Mouse (Mus musculus): Measurements from ENCODE around the gene Mphosph9. TPM values are rescaled to one million over a fixed set of nuclear protein-coding genes. Genes with fewer than 3 reads are reported as not detected.

The Mphosph9 gene
- polyA plus RNA-seq, 1 experiment from 2014 or later, result 23.5 TPM

DNA sequence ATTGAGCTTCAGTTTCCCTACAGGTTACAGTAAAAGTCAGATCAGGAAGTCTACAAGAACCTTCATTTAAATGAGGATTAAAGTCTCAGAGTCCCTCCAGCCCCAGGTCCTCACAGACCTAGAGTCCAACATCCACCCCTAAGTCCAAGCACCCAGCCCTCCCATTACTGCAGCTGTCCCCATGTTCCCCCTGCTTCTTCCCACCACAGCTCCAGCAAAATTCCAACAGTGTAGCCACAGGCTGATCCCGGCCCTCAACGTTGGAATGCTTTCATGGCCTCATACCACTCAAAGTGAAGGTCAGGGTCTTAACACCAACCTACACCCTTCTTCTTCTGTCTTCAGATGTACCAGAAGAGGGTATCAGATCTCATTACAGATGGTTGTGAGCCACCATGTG is 116.1 kb downstream of the Mphosph9 start:
- Histone ChIP-seq H3K27ac (no peak overlapping the region), H3K36me3 (no peaks in the 10 kb centered on the region), H3K4me3 (no peak overlapping the region), H3K4me1 (peaks cover 43% of the 10 kb centered on the region), H3K9me3 (replicated peaks) (no peaks in the 10 kb centered on the region), H3K27me3 (ENCODE audit: low read depth, poor library complexity, severe bottlenecking) (no peaks in the 10 kb centered on the region)
- 87% methylated on average over 2 of the region's 2 CpGs for WGBS
- no peak for DNase-seq (ENCODE audit: low spot score)

DNA sequence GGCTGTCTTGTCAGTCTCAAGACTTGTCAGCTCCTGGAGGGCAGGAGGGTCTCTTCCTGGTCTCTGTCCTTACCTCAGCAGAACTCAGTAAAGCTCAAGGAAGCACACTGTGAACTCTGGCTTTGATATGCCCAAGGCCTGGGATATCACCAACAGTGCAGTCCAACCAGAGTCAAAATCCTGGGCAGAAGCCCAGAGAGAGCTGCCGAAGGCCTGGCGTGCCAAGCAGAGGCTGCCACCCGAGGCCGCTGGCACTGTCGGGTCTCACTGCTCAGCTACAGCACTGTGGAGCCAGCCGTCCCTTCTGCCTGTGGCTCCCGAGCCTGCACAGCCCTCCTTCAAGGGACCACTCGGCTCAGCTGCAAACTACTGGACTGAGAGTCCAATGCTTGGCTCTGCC is 116.5 kb downstream of the Mphosph9 start:
- Histone ChIP-seq H3K9me3 (replicated peaks) (no peaks in the 10 kb centered on the region), H3K36me3 (no peaks in the 10 kb centered on the region), H3K27me3 (ENCODE audit: low read depth, poor library complexity, severe bottlenecking) (no peaks in the 10 kb centered on the region), H3K27ac (no peak overlapping the region), H3K4me1 (peaks cover 47% of the 10 kb centered on the region), H3K4me3 (no peak overlapping the region)
- DNase-seq (ENCODE audit: low spot score), result no peak
- WGBS, result 91% methylated on average over 8 of the region's 8 CpGs

DNA sequence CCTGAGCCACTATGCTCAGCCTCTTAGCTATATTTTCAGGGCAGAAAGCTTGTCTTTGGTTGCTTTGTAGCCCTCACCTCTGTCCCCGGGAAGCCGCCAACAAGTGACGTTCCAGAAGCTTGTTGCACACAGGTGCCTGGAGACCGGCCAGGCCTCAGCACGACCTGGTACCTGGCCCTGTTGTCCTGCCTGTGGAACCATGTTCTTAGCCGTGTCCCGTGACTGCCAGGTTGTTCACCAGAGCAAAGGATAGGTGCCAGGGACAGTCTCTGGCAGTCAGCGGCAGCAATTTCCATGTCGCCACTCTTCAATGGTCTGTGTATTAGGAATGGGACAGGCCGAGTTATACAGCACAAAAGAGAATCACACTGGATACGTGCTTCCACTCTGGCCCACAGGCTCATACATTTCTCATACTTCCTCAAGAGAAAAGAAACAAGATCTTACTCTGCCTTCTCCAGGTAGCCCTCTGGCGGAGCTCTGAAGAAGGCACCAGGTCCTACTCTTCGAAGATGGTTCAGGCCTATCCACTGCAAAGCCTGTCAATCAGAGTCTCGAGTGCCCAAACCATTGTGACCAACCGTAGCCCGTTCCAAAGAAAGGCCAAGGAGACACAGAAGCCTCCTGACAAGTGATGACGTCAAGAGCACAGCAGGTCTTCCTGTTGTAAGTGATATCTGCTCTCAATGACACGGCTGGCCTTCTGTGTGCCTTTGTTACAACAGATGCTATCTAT is 117.3 kb downstream of the Mphosph9 start:
- H3K4me1 ChIP-seq, result peaks cover 51% of the 10 kb centered on the region
- no peak for DNase-seq (ENCODE audit: low spot score)
- WGBS, result 85% methylated on average over 18 of the region's 18 CpGs

DNA sequence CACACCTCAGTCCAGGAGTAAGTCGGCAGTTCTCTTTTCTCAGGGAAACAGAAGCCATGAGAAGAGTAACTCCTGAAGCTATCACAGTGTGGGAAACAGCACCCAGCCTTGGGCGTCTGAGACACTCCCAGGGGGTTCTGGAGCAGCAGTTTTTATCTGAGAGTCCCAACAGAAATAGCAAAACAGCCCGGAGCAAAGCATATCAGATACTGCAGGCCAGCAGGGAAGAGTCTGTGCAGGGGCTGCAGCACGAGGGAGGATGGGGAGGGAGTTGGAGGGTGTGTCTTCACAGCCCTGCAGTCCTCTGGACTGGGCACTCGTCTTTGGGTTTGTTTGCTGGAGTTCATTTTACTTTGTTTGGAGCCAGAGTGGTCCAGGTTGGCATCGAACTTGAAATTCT is 117.9 kb downstream of the Mphosph9 start:
- no peaks in the 10 kb centered on the region for H3K27me3 ChIP-seq (ENCODE audit: low read depth, poor library complexity, severe bottlenecking)
- H3K4me1 ChIP-seq, result peaks cover 50% of the 10 kb centered on the region
- 66% methylated on average over 6 of the region's 6 CpGs for WGBS

More for the DNA sequence above, 117.3 kb downstream of the Mphosph9 start:
- H3K9me3 ChIP-seq (replicated peaks), result no peaks in the 10 kb centered on the region
- no peaks in the 10 kb centered on the region for H3K27me3 ChIP-seq (ENCODE audit: low read depth, poor library complexity, severe bottlenecking)
- no peak overlapping the region for H3K27ac ChIP-seq
- H3K4me3 ChIP-seq, result no peak overlapping the region
- H3K36me3 ChIP-seq, result no peaks in the 10 kb centered on the region

DNA sequence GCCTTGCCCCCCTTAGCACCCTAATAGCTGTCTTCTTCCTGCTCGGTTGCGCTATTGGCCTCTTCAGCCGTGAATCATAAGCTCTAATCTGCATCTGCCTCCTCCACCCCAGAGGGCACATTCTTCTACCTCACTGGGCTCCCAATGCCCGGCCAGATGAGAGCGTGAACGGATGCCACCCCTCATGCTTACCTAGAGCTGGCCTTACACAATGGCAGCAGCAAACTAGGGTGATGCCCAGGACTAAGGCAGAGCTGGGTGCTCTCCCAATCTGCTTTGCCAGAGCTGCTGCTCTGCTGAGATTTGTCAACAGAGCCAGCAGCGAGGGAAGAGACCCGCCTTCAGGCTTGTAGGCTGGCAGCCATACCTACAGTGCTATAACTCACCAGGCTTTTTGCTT is 119.7 kb downstream of the Mphosph9 start:
- Histone ChIP-seq H3K4me3 (no peak overlapping the region), H3K4me1 (peaks cover 55% of the 10 kb centered on the region), H3K36me3 (no peaks in the 10 kb centered on the region), H3K9me3 (replicated peaks) (no peaks in the 10 kb centered on the region), H3K27ac (no peak overlapping the region), H3K27me3 (ENCODE audit: low read depth, poor library complexity, severe bottlenecking) (no peaks in the 10 kb centered on the region)
- DNase-seq (ENCODE audit: low spot score), result no peak
- WGBS, result 79% methylated on average over 8 of the region's 8 CpGs

More for the DNA sequence above, 117.9 kb downstream of the Mphosph9 start:
- Histone ChIP-seq H3K4me3 (no peak overlapping the region), H3K27ac (no peak overlapping the region), H3K36me3 (no peaks in the 10 kb centered on the region), H3K9me3 (replicated peaks) (no peaks in the 10 kb centered on the region)
- DNase-seq (ENCODE audit: low spot score), result no peak

DNA sequence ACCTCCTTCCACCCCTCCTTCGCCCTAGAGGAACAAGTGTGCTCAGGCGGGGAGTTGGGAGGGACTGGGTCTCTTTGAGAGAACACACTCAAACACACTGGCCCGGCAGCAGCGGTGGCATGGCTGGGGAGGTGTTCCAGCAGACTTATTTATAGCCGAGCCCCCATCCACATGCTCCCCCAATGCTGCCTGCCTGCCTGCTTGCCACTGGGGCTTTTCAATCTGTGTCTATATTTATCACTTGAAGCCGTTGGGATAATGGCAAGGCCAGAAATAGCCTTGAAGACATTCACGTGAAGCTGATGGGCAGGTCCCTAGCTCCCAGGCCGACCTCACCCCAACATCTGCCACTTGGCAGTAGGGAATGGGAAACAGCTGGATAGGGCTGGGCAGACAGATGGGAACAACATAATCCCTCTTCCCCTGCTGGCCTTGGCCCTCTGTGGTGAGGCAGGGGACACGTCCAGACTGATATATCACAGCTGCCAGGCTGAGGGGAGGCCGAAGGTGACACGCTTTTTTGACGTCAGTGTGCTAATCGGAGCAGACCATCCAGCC is 121.2 kb downstream of the Mphosph9 start:
- Histone ChIP-seq H3K9me3 (replicated peaks) (no peaks in the 10 kb centered on the region), H3K4me3 (no peak overlapping the region), H3K27ac (peak overlapping the region; percentile 47; the same call in 1 of the 2 replicates), H3K27me3 (ENCODE audit: low read depth, poor library complexity, severe bottlenecking) (no peaks in the 10 kb centered on the region), H3K4me1 (peaks cover 66% of the 10 kb centered on the region), H3K36me3 (no peaks in the 10 kb centered on the region)
- peak; percentile 54 for DNase-seq (ENCODE audit: low spot score)
- WGBS, result 25% methylated on average over 13 of the region's 13 CpGs

DNA sequence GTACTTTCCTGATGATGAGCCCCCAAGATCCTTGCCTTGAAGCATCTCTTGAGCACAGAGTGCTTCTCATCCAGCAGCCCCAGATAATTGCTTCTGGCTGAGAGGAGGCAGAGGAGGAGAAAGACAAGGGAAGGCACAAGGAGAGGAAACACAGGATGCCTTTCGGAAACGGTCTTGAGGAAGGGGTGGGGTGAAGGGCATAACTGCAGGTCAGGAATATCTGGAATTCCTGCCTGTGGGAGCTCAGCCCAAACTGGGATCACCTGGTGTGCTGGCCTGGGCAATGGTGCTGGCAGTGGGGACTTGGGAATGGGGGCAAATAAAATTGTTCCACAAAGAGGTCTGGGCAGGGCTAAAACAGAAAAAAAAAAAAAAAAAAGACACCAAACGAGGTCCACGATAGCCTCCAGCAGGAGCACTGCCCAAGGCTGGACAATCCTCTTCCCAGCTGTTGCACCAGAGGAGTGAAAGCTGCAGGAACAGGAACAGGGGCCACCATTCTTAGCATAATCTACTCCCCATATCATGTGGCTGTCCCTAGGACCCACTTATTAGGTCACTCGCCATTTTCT is 121.9 kb downstream of the Mphosph9 start:
- H3K4me3 ChIP-seq, result no peak overlapping the region

DNA sequence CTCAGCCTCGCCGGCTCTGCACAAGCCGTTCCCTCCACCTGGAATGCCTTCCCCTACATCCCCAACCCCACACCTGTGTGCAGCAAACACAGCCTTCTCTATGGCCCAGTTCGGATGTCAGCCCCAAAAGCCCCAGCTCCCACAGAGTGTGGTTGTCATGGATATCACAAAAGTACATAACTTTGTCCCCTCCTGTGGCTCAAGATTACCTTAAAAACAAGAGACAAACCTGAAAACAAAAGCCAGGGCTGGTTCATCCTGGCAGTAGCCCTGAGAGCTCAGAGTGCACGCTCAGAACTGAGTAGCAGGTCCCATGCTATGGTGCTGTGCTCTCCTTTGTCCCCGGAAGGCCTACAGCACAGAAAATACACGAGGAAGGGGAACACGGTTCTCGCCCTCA is 122.6 kb downstream of the Mphosph9 start:
- no peaks in the 10 kb centered on the region for H3K36me3 ChIP-seq
- DNase-seq (ENCODE audit: low spot score), result no peak
- H3K27ac ChIP-seq, result no peak overlapping the region
- WGBS, result 81% methylated on average over 9 of the region's 9 CpGs
- no peaks in the 10 kb centered on the region for H3K27me3 ChIP-seq (ENCODE audit: low read depth, poor library complexity, severe bottlenecking)
- no peaks in the 10 kb centered on the region for H3K9me3 ChIP-seq (replicated peaks)
- H3K4me1 ChIP-seq, result peaks cover 62% of the 10 kb centered on the region
- H3K4me3 ChIP-seq, result no peak overlapping the region

More for the DNA sequence above, 121.9 kb downstream of the Mphosph9 start:
- no peaks in the 10 kb centered on the region for H3K9me3 ChIP-seq (replicated peaks)
- H3K4me1 ChIP-seq, result peaks cover 65% of the 10 kb centered on the region
- H3K27ac ChIP-seq, result 0 out of 2 replicates have a peak overlapping the region, but pooled peaks have one; percentile 47
- 46% methylated on average over 5 of the region's 5 CpGs for WGBS
- DNase-seq (ENCODE audit: low spot score), result no peak
- no peaks in the 10 kb centered on the region for H3K27me3 ChIP-seq (ENCODE audit: low read depth, poor library complexity, severe bottlenecking)
- H3K36me3 ChIP-seq, result no peaks in the 10 kb centered on the region

DNA sequence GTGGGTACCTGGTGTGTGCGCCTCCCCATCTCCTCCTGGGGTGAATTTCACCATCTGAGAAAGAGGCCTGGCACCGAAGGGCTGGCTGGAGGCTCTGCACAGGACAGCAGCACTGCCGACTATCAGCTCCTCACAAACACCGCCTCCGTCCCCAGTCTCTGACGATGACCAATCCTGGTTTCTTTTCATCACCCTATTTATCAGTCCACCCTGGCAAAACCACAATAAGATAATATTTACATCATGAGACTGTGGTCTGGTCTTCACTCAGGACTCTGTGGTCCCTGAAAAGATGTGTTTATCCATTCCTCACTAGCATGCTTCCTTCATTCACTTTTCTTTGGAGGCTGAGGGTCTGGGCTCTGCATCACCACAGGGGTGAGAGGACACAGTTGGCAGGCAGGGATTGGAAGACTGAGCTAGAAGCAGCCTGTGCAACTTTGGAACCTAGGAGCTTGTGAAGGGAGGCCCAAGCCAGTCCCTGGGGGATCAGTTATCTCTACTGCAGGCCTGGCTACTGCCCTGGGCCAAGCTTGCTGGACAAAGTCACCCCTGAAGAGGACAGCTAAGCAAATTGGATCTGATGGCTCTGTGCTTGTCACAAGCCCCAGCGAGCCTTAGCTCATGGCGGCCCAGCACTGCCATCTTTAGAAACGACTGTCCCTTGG is 123.5 kb downstream of the Mphosph9 start:
- no peak overlapping the region for H3K4me3 ChIP-seq
- 91% methylated on average over 9 of the region's 9 CpGs for WGBS
- H3K4me1 ChIP-seq, result peaks cover 65% of the 10 kb centered on the region
- H3K9me3 ChIP-seq (replicated peaks), result no peaks in the 10 kb centered on the region
- H3K27ac ChIP-seq, result no peak overlapping the region
- DNase-seq (ENCODE audit: low spot score), result no peak
- H3K36me3 ChIP-seq, result no peaks in the 10 kb centered on the region
- H3K27me3 ChIP-seq (ENCODE audit: low read depth, poor library complexity, severe bottlenecking), result no peaks in the 10 kb centered on the region

DNA sequence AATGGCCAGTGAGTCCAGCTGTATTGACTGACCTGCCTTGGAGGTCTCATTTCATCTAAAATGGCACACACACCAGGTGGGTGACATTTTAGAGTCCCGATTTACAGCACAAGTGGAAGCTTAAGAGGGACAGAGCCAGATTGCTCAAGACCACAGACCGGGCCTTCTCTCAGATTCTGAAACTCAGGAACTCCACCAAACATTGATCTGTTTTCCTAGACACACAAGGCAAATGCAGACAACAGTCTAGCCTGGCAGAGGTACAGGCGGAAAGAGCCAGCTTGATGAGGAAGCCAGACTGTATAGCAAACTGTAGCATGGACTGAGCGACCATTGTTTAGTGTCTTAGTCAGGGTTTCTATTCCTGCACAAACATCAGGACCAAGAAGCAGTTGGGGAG is 124.5 kb downstream of the Mphosph9 start:
- Histone ChIP-seq H3K4me3 (no peak overlapping the region), H3K27me3 (ENCODE audit: low read depth, poor library complexity, severe bottlenecking) (no peaks in the 10 kb centered on the region), H3K27ac (no peak overlapping the region), H3K4me1 (peaks cover 66% of the 10 kb centered on the region), H3K36me3 (no peaks in the 10 kb centered on the region), H3K9me3 (replicated peaks) (no peaks in the 10 kb centered on the region)
- 81% methylated on average over 4 of the region's 4 CpGs for WGBS
- no peak for DNase-seq (ENCODE audit: low spot score)

DNA sequence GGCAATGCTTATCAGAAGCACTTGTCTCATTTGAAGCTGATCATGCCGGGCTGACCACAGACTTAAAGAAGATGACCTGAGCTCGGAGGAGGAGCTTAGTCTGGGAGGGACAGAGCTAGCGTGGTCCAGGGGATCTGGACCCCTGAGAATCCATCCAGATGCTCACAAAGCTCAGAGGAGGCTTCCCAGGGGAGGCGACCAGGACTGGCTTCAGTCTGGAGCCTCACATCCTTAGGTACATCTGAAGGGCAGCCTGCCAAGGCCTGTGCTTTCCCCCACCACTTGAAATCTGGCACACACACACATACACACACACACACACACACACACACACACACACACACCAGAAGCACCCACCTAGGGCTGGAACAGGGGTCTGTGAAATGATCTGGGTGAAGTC is 125.7 kb downstream of the Mphosph9 start:
- Histone ChIP-seq H3K27me3 (ENCODE audit: low read depth, poor library complexity, severe bottlenecking) (no peaks in the 10 kb centered on the region), H3K36me3 (no peaks in the 10 kb centered on the region), H3K9me3 (replicated peaks) (no peaks in the 10 kb centered on the region), H3K27ac (no peak overlapping the region; the same call in 1 of the 2 replicates), H3K4me1 (peaks cover 60% of the 10 kb centered on the region), H3K4me3 (no peak overlapping the region)
- DNase-seq (ENCODE audit: low spot score), result no peak
- 72% methylated on average over 4 of the region's 4 CpGs for WGBS

DNA sequence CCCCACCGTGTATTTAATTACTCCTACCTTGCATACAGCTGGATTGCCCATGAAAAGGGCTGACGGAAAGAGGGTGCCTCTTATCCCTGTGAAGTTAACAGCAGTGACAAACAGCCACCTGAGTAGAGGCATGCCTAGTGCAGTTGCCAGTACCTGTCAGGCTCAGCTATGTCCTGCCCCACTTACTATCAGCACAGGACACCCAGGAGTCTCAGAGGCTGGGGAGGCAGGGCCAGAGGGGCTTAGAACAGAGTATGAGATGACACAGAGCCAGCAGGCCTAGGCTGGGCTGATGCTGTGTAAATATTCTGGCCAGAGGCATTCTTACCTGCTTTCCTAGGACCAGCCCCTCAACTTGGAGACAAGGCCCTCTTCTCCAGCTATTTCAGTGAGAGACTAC is 126.2 kb downstream of the Mphosph9 start:
- 83% methylated on average over 2 of the region's 2 CpGs for WGBS
- Histone ChIP-seq H3K36me3 (no peaks in the 10 kb centered on the region), H3K4me3 (no peak overlapping the region), H3K9me3 (replicated peaks) (no peaks in the 10 kb centered on the region), H3K27me3 (ENCODE audit: low read depth, poor library complexity, severe bottlenecking) (no peaks in the 10 kb centered on the region), H3K4me1 (peaks cover 56% of the 10 kb centered on the region), H3K27ac (no peak overlapping the region)
- DNase-seq (ENCODE audit: low spot score), result no peak

Measured in limb, embryonic 10.5 days (tissue).